Mouse (Mus musculus): Measurements from ENCODE around the gene Wdr59.

- TF ChIP-seq CTCF (IDR thresholded peaks at IDR 0.05; ENCODE audit: low read depth) = no peak
- no peak for TF ChIP-seq EP300 (IDR thresholded peaks at IDR 0.05; ENCODE audit: low read depth)
These were observed 25.3 kb upstream of the Wdr59 start for GRCm38 (mm10) chr8:111547144-111547543.

Data from liver, embryonic 14.5 days (tissue).